Mouse (Mus musculus): ENCODE data around the gene Arrb1. TPM values are rescaled to one million over a fixed set of nuclear protein-coding genes. Genes with fewer than 3 reads are reported as not detected.

Arrb1 gene
- polyA plus RNA-seq, 2 experiments = 3.5 to 26.3 TPM

DNA sequence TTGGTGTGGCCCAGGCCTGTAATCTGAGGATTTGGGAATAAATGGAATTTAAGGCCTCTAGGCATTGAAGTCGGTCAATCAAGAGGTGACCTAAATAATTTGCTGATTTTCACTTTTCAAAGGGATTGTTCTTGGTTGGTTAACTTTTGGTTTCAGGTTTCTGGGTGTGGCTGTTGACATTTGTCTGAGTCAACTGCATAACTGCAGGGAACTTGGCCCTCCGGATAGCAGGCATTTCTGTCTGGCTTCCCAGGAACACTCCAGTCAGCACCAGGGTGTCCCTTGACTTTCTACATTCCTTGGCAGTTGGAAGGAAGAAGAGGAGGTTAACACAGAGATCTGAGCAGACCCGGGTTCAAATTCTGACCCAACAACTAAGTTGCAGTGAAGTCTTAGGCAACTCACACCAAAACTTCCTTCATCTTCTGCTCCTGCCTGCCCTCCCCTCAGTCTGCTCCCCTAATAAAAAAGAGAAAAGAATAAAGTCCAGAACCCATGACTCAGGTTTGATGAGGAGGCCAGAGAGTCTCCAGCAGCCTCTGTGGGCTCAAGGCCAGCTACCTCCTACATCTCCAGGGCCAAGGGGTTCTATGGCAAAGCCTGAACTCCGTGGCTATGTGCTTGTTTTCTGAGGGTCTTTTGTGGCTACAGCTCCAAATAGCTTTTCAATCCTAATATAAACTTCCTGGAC, 16.2 kb upstream of the Arrb1 start:
- DNase-seq (ENCODE audit: low spot score) (no peak), ATAC-seq (ENCODE audit: low FRiP score, low read depth) (no peak)
- H3K27me3 ChIP-seq (ENCODE audit: control insufficient read depth, insufficient read depth, low read length) = no peaks in the 10 kb centered on the region
- H3K4me3 ChIP-seq (replicated peaks; ENCODE audit: low read length) = no peak overlapping the region
- no peak for TF ChIP-seq POLR2A (IDR thresholded peaks at IDR 0.05; ENCODE audit: borderline replicate concordance, extremely low read depth, insufficient read depth, insufficient read length)
- no peak overlapping the region for H3K27ac ChIP-seq (replicated peaks; ENCODE audit: low read depth, low read length)
- H3K36me3 ChIP-seq (ENCODE audit: control insufficient read depth, insufficient read depth, low read length) = no peaks in the 10 kb centered on the region
- H3K4me1 ChIP-seq (ENCODE audit: control insufficient read depth, insufficient read depth, low read length) = no peaks in the 10 kb centered on the region
- 54% methylated on average over 4 of the region's 4 CpGs for WGBS
- H3K4me2 ChIP-seq (replicated peaks; ENCODE audit: low read depth, low read length, severe bottlenecking) = no peak overlapping the region
- no peak overlapping the region for H3K9ac ChIP-seq (ENCODE audit: low read depth, low read length, severe bottlenecking)
- no peaks in the 10 kb centered on the region for H3K9me3 ChIP-seq (ENCODE audit: control insufficient read depth, low read length)

DNA sequence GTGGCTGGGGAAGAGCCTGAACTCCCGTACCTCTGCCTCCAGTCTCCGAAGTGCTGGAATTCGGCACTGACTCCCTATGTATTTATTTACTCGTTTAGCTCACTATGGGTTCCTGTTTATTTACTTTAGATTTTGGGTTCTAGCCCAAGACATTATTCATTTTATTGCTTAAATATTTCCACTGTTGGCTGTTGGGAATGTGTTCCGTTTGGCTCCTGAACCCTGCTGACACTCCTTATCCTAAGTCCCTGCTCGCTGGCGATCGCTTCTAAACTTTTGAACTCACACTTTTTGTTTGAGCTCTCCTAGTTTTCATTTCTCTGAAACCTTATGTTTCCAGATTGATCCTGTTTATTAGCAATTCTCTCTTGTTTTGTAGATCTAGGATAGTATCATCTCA, 12.1 kb upstream of the Arrb1 start:
- TF ChIP-seq POLR2A (IDR thresholded peaks at IDR 0.05; ENCODE audit: borderline replicate concordance, extremely low read depth, insufficient read depth, insufficient read length) = no peak
- Histone ChIP-seq H3K4me2 (replicated peaks; ENCODE audit: low read depth, low read length, severe bottlenecking) (no peak overlapping the region), H3K27me3 (ENCODE audit: control insufficient read depth, insufficient read depth, low read length) (no peaks in the 10 kb centered on the region), H3K9me3 (ENCODE audit: control insufficient read depth, low read length) (no peaks in the 10 kb centered on the region), H3K9ac (ENCODE audit: low read depth, low read length, severe bottlenecking) (no peak overlapping the region), H3K4me1 (ENCODE audit: control insufficient read depth, insufficient read depth, low read length) (no peaks in the 10 kb centered on the region), H3K36me3 (ENCODE audit: control insufficient read depth, insufficient read depth, low read length) (no peaks in the 10 kb centered on the region), H3K4me3 (replicated peaks; ENCODE audit: low read length) (no peak overlapping the region), H3K27ac (replicated peaks; ENCODE audit: low read depth, low read length) (no peak overlapping the region)
- ATAC-seq (ENCODE audit: low FRiP score, low read depth) (no peak), DNase-seq (ENCODE audit: low spot score) (no peak)
- 64% methylated on average over 8 of the region's 8 CpGs for WGBS

DNA sequence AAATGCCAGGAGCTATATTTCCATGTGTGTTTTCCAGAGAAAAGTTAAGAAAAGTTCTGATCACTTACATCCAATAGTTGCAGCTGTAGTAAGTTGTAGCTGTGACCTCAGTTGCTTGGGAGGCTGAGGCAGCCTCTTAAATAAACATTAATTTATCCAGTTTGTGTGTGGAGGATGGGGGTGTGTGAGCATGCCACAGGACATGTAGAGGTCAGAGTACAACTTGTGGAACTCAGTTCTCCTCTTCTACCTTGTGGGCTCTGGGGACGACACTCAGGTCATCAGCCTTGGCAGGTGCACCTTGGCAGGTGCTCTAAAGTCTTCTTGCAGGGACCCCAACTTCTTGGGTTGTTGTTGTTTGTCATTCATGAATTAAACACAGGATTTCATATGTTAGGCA, 11.4 kb upstream of the Arrb1 start:
- Histone ChIP-seq H3K27ac (replicated peaks; ENCODE audit: low read depth, low read length) (no peak overlapping the region), H3K9ac (ENCODE audit: low read depth, low read length, severe bottlenecking) (no peak overlapping the region), H3K4me3 (replicated peaks; ENCODE audit: low read length) (no peak overlapping the region), H3K4me2 (replicated peaks; ENCODE audit: low read depth, low read length, severe bottlenecking) (no peak overlapping the region), H3K9me3 (ENCODE audit: control insufficient read depth, low read length) (no peaks in the 10 kb centered on the region), H3K27me3 (ENCODE audit: control insufficient read depth, insufficient read depth, low read length) (no peaks in the 10 kb centered on the region), H3K36me3 (ENCODE audit: control insufficient read depth, insufficient read depth, low read length) (no peaks in the 10 kb centered on the region), H3K4me1 (ENCODE audit: control insufficient read depth, insufficient read depth, low read length) (no peaks in the 10 kb centered on the region)
- ATAC-seq (ENCODE audit: low FRiP score, low read depth) (no peak), DNase-seq (ENCODE audit: low spot score) (no peak)
- 94% methylated on average over 1 of the region's 1 CpGs for WGBS
- no peak for TF ChIP-seq POLR2A (IDR thresholded peaks at IDR 0.05; ENCODE audit: borderline replicate concordance, extremely low read depth, insufficient read depth, insufficient read length)

GRCm38 (mm10) chr7:99528547-99528946, 6.7 kb upstream of the Arrb1 start:
- DNase-seq (ENCODE audit: low spot score) = no peak
- TF ChIP-seq POLR2A (IDR thresholded peaks at IDR 0.05; ENCODE audit: borderline replicate concordance, extremely low read depth, insufficient read depth, insufficient read length) = no peak
- no peaks in the 10 kb centered on the region for H3K36me3 ChIP-seq (ENCODE audit: control insufficient read depth, insufficient read depth, low read length)
- no peaks in the 10 kb centered on the region for H3K4me1 ChIP-seq (ENCODE audit: control insufficient read depth, insufficient read depth, low read length)
- 17% methylated on average over 2 of the region's 2 CpGs for WGBS
- H3K27me3 ChIP-seq (ENCODE audit: control insufficient read depth, insufficient read depth, low read length) = no peaks in the 10 kb centered on the region
- H3K4me2 ChIP-seq (replicated peaks; ENCODE audit: low read depth, low read length, severe bottlenecking) = no peak overlapping the region
- H3K9ac ChIP-seq (ENCODE audit: low read depth, low read length, severe bottlenecking) = no peak overlapping the region
- no peak overlapping the region for H3K4me3 ChIP-seq (replicated peaks; ENCODE audit: low read length)
- H3K27ac ChIP-seq (replicated peaks; ENCODE audit: low read depth, low read length) = no peak overlapping the region
- H3K9me3 ChIP-seq (ENCODE audit: control insufficient read depth, low read length) = no peaks in the 10 kb centered on the region
- no peak for ATAC-seq (ENCODE audit: low FRiP score, low read depth)

GRCm38 (mm10) chr7:99529410-99529809, 5.9 kb upstream of the Arrb1 start:
- DNase-seq (ENCODE audit: low spot score) (no peak), ATAC-seq (ENCODE audit: low FRiP score, low read depth) (no peak)
- H3K9ac ChIP-seq (ENCODE audit: low read depth, low read length, severe bottlenecking) = no peak overlapping the region
- WGBS = 46% methylated on average over 5 of the region's 5 CpGs
- no peaks in the 10 kb centered on the region for H3K36me3 ChIP-seq (ENCODE audit: control insufficient read depth, insufficient read depth, low read length)
- H3K4me3 ChIP-seq (replicated peaks; ENCODE audit: low read length) = no peak overlapping the region
- H3K9me3 ChIP-seq (ENCODE audit: control insufficient read depth, low read length) = no peaks in the 10 kb centered on the region
- H3K27ac ChIP-seq (replicated peaks; ENCODE audit: low read depth, low read length) = no peak overlapping the region
- TF ChIP-seq POLR2A (IDR thresholded peaks at IDR 0.05; ENCODE audit: borderline replicate concordance, extremely low read depth, insufficient read depth, insufficient read length) = no peak
- H3K27me3 ChIP-seq (ENCODE audit: control insufficient read depth, insufficient read depth, low read length) = no peaks in the 10 kb centered on the region
- no peak overlapping the region for H3K4me2 ChIP-seq (replicated peaks; ENCODE audit: low read depth, low read length, severe bottlenecking)
- no peaks in the 10 kb centered on the region for H3K4me1 ChIP-seq (ENCODE audit: control insufficient read depth, insufficient read depth, low read length)
